Mouse (Mus musculus) MEL (cell line): ENCODE measurements around the gene Crocc. TPM values are rescaled to one million over a fixed set of nuclear protein-coding genes. Genes with fewer than 3 reads are reported as not detected.
A peak's percentile ranks its signal among the peaks of the same experiment; 100 is the strongest.

ENCODE experiments used
- DNase-seq: peaks from one replicate; pipeline ENCODE4 v3.0.0; 2011; ENCODE audit warnings: low read depth, low spot score
- H3K27ac ChIP-seq: 2 replicates; pipeline ENCODE4 v1.5.1; 2012; ENCODE audit warnings: low read depth, mild to moderate bottlenecking, control low read depth, low read length, moderate library complexity; ENCODE audit not compliant: control insufficient read depth
- H3K27me3 ChIP-seq, 2 experiments: fragments of 150-350 bp in 1 of 2; sonication (generic) in 1 of 2; 2 replicates each; pipeline ENCODE4 v1.6.1; 2012; ENCODE audit warnings: low read length in 2 of 2, mild to moderate bottlenecking in 2 of 2, improper control_type of control experiment in 1 of 2, moderate library complexity in 1 of 2; ENCODE audit not compliant: insufficient read depth in 2 of 2, control insufficient read depth in 1 of 2
- H3K36me3 ChIP-seq, 2 experiments: 2 replicates each; pipeline ENCODE4 v1.6.1; 2012 to 2014; ENCODE audit warnings: low read length in 2 of 2, improper control_type of control experiment in 1 of 2, inconsistent platforms in 1 of 2, mild to moderate bottlenecking in 1 of 2; ENCODE audit not compliant: insufficient read depth in 2 of 2, control insufficient read depth in 1 of 2
- H3K4me1 ChIP-seq, 2 experiments: fragments of 150-350 bp in 1 of 2; sonication (generic) in 1 of 2; 2 replicates each; pipeline ENCODE4 v1.6.1; 2012; ENCODE audit warnings: low read length in 2 of 2, improper control_type of control experiment in 1 of 2, mild to moderate bottlenecking in 1 of 2; ENCODE audit not compliant: insufficient read depth in 2 of 2, control insufficient read depth in 1 of 2
- H3K4me3 ChIP-seq, 2 experiments: fragments of 150-350 bp in 1 of 2; sonication (generic) in 1 of 2; 2 replicates each; pipeline ENCODE4 v1.5.1; 2012; ENCODE audit warnings: low read depth in 2 of 2, low read length in 2 of 2, mild to moderate bottlenecking in 2 of 2, moderate library complexity in 2 of 2, control low read depth in 1 of 2, improper control_type of control experiment in 1 of 2; ENCODE audit not compliant: control insufficient read depth in 1 of 2, insufficient read depth in 1 of 2
- H3K79me2 ChIP-seq: 2 replicates; pipeline ENCODE4 v1.6.1; 2012; ENCODE audit warnings: mild to moderate bottlenecking, low read length, moderate library complexity; ENCODE audit not compliant: control insufficient read depth, poor library complexity, insufficient read depth
- H3K9ac ChIP-seq: 2 replicates; pipeline ENCODE4 v1.6.1; 2012; ENCODE audit warnings: low read depth, mild to moderate bottlenecking, control low read depth, low read length, moderate library complexity; ENCODE audit not compliant: control insufficient read depth, poor library complexity, severe bottlenecking
- H3K9me3 ChIP-seq: fragments of 150-350 bp; sonication (generic); replicated peaks from 2 replicates; pipeline ENCODE4 v1.6.1; 2012; ENCODE audit warnings: mild to moderate bottlenecking, low read length, improper control_type of control experiment, moderate library complexity; ENCODE audit not compliant: insufficient read depth
- CTCF ChIP-seq, 3 experiments: IDR thresholded peaks in 2 of 3; conservative IDR thresholded peaks in 1 of 3; 2 replicates each; pipeline ENCODE4 v1.5.1; 2011 to 2012; ENCODE audit warnings: low read length in 3 of 3, low read depth in 2 of 3, mild to moderate bottlenecking in 2 of 3, improper control_type of control experiment in 1 of 3, inconsistent platforms in 1 of 3, mixed read lengths in 1 of 3, moderate library complexity in 1 of 3; ENCODE audit not compliant: control insufficient read depth in 1 of 3, insufficient read depth in 1 of 3, poor library complexity in 1 of 3, severe bottlenecking in 1 of 3
- GABPA ChIP-seq: IDR thresholded peaks from 2 replicates; pipeline ENCODE4 v1.6.1; 2012; ENCODE audit warnings: low read depth, mild to moderate bottlenecking, inconsistent platforms, low read length, improper control_type of control experiment, moderate library complexity
- MAX ChIP-seq: IDR thresholded peaks from 2 replicates; pipeline ENCODE4 v1.6.1; 2011; ENCODE audit warnings: low read length, improper control_type of control experiment
- RCOR1 ChIP-seq: IDR thresholded peaks from 2 replicates; pipeline ENCODE4 v1.6.1; 2012; ENCODE audit warnings: low read depth, mild to moderate bottlenecking, inconsistent platforms, low read length, improper control_type of control experiment
- SIN3A ChIP-seq: IDR thresholded peaks from 2 replicates; pipeline ENCODE4 v1.6.1; 2012; ENCODE audit warnings: low read length, improper control_type of control experiment, inconsistent platforms
- ZMIZ1 ChIP-seq: IDR thresholded peaks from 2 replicates; pipeline ENCODE4 v1.6.1; 2012; ENCODE audit warnings: low read depth, mild to moderate bottlenecking, inconsistent platforms, low read length, improper control_type of control experiment, moderate library complexity
- ZNF384 ChIP-seq: IDR thresholded peaks from 2 replicates; pipeline ENCODE4 v1.6.1; 2012; ENCODE audit warnings: low read depth, mild to moderate bottlenecking, inconsistent platforms, low read length, improper control_type of control experiment
- polyA plus RNA-seq, 2 experiments: library from polyadenylated mRNA; stranded (reverse) in 1 of 2; unstranded in 1 of 2; fragments of >175 nt in 1 of 2; fragments of >200 nt in 1 of 2; gene quantifications; 2 replicates each; pipeline versions ENCODE4 v1.2.1 to v1.2.4; 2012; ENCODE audit warnings: low replicate concordance in 2 of 2, low read depth in 1 of 2; ENCODE audit not compliant: insufficient read length in 2 of 2, insufficient read depth in 1 of 2, missing spikeins in 1 of 2
- total RNA-seq: library from RNA; depleted of rRNA; stranded (reverse); fragments of 300-350 nt; gene quantifications from 2 replicates; pipeline ENCODE4 v1.2.3, GENCODE M21; 2012

Crocc gene
- total and polyA plus RNA-seq, 3 experiments, result 0.77 to 3.6 TPM; not detected in 1

GRCm38 (mm10) chr4:141064104-141064659, 3.8 kb upstream of the Crocc start:
- peaks cover 0 to 7% of the 10 kb centered on the region in 2 experiments; a peak in 2 of 4 replicates for H3K36me3 ChIP-seq
- H3K9ac ChIP-seq, result no peak overlapping the region
- H3K4me1 ChIP-seq, result peaks cover 0 to 11% of the 10 kb centered on the region in 2 experiments; a peak in 2 of 4 replicates
- H3K4me3 ChIP-seq, result no peak overlapping the region
- no peak overlapping the region for H3K27ac ChIP-seq
- no peaks in the 10 kb centered on the region for H3K79me2 ChIP-seq
- DNase-seq, result no peak
- TF ChIP-seq ZNF384, result 0 out of 2 replicates have a peak, but pooled peaks have one; percentile 34
- TF ChIP-seq ZMIZ1, result no peak
- no peaks in the 10 kb centered on the region for H3K27me3 ChIP-seq
- no peaks in the 10 kb centered on the region for H3K9me3 ChIP-seq

DNA sequence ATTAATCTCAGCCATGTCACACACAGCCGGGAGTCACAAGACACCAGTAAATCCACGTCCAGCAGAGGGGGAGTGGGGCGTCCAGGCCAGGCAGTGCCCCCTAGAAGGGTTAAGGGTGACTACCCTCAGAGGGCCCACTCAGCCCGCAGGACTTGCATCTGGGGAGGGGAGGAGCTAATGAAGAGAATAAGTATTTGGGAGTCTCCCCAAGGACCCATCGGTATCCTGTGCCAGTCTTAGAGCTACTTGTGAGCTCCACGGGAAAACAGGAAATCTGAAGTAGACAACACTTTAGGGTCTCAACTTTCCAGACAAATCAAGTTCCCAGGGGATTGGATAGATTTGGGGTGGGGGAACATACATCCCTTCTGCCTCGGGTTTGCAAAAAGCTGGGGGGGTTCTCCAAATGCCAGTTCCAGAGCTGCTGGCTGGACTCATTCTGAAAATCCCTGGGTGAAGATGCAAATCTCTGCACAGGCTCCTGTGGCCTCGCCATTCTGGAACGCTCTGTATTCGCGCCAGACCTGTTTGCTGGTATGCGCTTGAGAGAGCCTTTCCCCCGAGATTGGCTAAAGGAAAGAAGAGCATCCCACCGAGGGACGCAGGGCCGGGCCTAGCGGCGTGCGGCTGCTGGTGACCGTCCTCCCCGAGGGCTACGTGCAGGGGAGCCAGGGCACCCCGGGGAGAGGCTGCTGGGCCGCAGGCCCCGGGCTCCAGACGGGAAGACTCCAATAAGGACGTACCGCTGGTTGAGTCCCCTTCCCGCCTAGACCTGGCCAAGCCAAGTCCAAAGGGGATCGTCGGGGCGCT, 529 bp downstream of the Crocc start:
- Histone ChIP-seq H3K27me3 (no peaks in the 10 kb centered on the region), H3K27ac (no peak overlapping the region), H3K79me2 (no peaks in the 10 kb centered on the region), H3K9ac (peak overlapping the region; percentile 52), H3K36me3 (0 out of 4 replicates have a peak, but pooled peaks cover 0 to 3% of the 10 kb centered on the region in 2 experiments), H3K4me3 (peak overlapping the region; percentile 54 to 76), H3K9me3 (no peaks in the 10 kb centered on the region), H3K4me1 (0 out of 4 replicates have a peak, but pooled peaks cover 0 to 2% of the 10 kb centered on the region in 2 experiments)
- TF ChIP-seq MAX (no peak), SIN3A (0 out of 2 replicates have a peak, but pooled peaks have one; percentile 4)
- DNase-seq, result no peak

- H3K4me1 ChIP-seq, result 0 out of 4 replicates have a peak, but pooled peaks cover 0 to 2% of the 10 kb centered on the region in 2 experiments
- H3K79me2 ChIP-seq, result no peaks in the 10 kb centered on the region
- no peak overlapping the region for H3K27ac ChIP-seq
- H3K36me3 ChIP-seq, result 0 out of 4 replicates have a peak, but pooled peaks cover 0 to 3% of the 10 kb centered on the region in 2 experiments
- no peak overlapping the region for H3K9ac ChIP-seq
- H3K9me3 ChIP-seq, result no peaks in the 10 kb centered on the region
- H3K27me3 ChIP-seq, result no peaks in the 10 kb centered on the region
- TF ChIP-seq RCOR1, result no peak
- no peak for DNase-seq
- H3K4me3 ChIP-seq, result no peak overlapping the region
These were observed 1.5 kb downstream of the Crocc start for GRCm38 (mm10) chr4:141058835-141059234.

DNA sequence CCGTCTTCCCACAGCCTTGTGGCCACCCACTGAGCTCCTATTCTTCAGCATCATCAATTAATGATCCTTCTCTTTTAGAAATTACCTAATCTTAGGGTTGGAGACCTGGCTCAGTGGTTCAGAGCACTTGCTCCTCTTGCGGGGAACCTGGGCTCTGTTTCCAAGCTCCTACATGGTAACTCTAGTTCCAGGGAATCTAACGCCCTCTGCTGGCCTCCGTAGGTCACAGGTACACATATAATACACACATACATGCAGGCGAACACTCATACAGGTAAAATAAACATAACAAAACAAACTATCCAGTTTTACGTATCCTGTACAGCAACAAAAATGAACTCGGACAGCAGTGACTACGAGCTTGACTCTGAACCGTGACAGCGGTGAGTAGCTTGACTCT, 3.4 kb downstream of the Crocc start:
- Histone ChIP-seq H3K36me3 (0 out of 4 replicates have a peak, but pooled peaks cover 0 to 3% of the 10 kb centered on the region in 2 experiments), H3K79me2 (no peaks in the 10 kb centered on the region), H3K27ac (no peak overlapping the region), H3K4me1 (0 out of 4 replicates have a peak, but pooled peaks cover 0 to 2% of the 10 kb centered on the region in 2 experiments), H3K9me3 (no peaks in the 10 kb centered on the region), H3K9ac (no peak overlapping the region), H3K27me3 (no peaks in the 10 kb centered on the region), H3K4me3 (no peak overlapping the region)
- TF ChIP-seq CTCF (IDR thresholded peaks at IDR 0.05 in 2 of 3, conservative IDR thresholded peaks at IDR 0.05 in 1 of 3; ENCODE audit: control insufficient read depth in 1 of 3, insufficient read depth in 1 of 3, low read depth in 2 of 3, low read length in 3 of 3, poor library complexity in 1 of 3, severe bottlenecking in 1 of 3) (peak; percentile 17 to 23 (median 20); a peak in 3 of 6 replicates), GABPA (no peak)
- DNase-seq, result no peak
